Mouse (Mus musculus) cerebellum, adult 9-10 months (tissue): ENCODE data around the gene Nme7.

ENCODE experiments used
- DNase-seq: peaks from one replicate; pipeline ENCODE4 v3.0.0; 2022

Nme7 gene

DNA sequence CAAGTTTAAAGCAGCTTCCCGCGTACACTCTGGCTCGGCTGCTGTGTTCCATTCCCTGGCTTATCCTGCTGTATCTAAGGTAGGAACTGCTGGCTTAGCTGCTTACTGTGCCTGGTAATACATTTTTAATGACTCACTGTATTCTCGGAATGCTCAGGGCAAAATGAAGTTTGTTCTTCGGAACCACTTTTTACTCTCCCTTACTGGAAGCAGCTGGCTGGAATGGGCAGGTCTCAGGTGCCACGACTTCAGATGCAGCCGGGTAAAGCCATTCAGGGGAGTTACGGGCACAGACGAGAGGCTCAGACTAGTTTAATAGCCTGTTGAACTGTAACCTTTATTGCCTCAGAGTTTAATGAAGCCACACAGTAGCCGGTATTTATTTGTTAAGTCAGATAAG, 17.5 kb downstream of the Nme7 start:
- no peak for DNase-seq

DNA sequence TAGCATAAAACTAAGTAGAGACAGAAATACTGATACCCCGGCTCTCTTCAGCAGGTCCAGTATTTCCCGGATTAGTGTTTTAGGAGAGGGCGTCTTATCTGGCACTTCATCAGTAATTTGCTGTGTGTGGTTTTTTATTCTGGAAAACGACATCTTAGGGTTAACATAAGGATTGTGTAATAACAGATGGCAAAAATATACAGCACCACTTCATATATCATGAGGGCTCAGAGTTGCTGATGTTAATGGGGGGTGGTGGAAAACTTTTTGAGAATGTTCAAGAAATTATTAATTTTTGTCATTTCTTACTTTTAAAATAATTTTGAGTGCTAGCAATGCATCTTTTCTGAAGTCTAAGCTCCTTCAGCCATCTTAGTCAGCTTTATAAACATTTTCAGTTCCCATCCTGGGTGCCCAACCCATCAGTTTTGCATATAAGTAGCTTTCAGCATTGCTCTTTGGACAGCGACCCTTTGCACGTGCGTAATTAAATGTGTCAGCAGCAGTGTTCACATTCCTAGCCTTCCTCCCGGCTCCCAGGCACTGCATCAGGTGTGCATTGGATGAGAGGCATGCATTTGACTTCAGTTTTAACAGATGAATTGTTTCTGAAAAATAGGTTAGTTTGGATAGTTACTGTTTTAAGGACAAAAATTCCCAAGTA, 19.2 kb downstream of the Nme7 start:
- DNase-seq = no peak

GRCm38 (mm10) chr1:164324221-164324620, 20.3 kb downstream of the Nme7 start:
- DNase-seq = no peak

DNA sequence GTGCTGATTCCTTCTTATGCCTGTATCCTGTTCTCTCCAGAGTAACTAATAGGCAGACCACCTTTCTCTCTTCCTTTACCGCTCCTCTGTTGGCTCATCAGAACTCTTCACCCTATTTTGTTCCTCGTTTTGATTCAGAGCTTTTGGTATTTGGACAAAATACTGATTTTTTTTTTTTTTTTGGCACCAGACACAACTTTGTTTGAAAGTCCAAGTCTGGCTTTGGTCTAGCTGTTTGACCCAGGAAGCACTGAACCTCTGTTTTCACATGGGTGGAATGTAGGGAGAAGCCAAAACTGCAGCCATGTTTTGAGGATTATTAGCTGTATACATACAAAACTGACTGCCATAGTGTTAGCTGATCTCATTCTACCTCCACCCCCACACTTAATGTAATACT, 21.0 kb downstream of the Nme7 start:
- DNase-seq = no peak

DNA sequence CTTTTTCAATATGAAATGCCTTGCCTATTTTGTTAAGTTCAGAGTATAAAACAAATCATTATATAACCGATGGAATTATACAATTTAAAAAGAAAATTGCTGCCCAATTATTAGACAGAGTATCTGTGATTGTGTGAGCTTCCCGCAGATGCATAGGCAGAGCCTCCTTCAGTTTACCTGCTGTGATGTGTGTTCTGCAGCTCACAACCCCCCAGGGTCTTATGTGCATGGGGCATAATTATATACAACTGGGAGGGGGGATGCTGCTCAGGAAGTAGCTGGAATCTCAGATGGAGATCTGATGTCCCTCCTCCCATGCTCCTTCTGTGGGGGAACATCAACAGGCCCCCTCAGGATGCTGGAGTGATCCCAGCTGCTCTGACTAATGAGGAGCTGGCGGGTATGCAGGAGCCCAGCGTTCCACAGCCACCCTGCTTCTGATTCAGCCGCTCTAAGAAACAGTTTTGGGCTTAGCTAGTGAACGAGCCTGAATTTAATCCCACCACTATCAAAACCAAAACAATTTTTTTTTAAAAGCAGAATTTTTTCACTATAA, 22.8 kb downstream of the Nme7 start:
- DNase-seq = no peak

DNA sequence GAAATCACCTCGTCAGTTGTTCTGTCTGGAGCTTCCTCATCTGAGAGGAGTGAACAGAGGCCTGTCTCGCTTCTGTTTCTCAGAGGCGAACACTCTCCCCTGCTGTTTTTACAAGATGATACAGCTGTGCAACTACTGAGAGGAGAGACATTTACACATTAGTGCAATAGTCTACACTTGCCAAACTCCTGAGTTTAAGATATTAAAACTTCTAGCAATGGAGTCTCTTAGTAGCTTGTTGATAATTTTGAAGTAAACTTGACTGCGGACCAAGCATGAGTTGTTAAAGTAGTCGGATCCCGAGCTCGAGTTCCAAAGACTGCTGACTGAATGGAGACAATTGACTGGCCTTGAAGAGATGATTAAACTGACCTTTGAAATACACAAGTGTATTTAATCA, 23.8 kb downstream of the Nme7 start:
- no peak for DNase-seq

- no peak for DNase-seq
Observed at GRCm38 (mm10) chr1:164332559-164332958, 28.6 kb downstream of the Nme7 start.

DNA sequence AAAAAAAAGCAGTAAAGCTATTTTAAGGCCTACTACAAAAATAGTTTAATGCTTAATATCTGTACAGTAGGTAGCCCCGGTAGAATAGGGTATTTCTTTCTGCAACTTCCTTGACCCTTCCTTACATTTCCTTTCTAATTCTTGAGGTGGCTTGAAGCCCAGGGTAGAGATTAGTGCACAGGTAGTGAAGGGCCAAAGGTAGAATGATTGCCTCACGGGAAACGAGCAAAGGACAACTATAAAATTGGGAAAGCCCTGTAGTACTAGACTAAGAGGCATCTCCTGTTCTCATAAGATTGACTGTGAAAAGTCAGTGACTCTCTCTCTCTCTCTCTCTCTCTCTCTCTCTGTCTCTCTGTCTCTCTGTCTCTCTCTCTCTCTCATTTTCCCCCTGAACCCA, 31.5 kb downstream of the Nme7 start:
- DNase-seq = no peak

GRCm38 (mm10) chr1:164335846-164336245, 31.9 kb downstream of the Nme7 start:
- no peak for DNase-seq

- DNase-seq = no peak
Observed at GRCm38 (mm10) chr1:164342161-164342560, 38.2 kb downstream of the Nme7 start.

DNA sequence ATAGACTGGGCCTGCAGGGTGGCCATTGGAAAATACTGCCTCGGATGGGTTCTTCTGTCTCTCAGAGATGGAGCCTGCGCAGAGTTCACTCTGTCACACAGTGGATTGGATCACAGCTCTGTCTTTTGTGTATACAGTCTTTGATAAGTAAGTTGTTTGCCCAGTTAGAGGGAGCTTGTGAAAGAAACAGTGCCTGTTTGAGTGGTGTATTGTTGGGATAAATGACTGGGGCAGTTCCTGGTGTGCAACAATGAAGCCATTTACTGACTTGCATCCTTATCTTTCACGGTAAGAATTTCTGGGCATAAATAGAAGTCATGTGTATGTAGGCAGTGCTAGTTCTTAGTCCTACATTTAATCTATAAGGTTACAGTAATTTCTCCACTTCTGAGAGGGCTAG, 49.5 kb downstream of the Nme7 start:
- DNase-seq = no peak

DNA sequence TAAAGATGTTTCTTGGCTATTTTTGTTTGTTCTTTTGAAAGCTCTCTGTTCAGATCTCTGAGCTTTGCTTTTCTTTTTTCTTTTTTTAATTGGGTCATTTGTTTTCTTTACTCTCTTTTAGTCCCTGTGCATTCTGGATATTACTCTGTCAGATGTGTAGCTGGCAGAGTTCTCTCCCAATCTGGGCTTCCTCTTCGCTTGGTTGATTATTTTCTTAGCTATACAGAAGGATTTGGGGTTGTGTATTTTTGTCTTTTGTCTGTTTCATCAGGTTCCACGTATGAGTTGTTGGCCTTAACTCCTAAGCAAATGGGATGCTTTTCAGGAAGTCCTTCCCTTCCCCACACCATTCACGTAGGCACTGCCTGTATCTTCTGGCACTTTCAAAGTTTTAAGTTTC, 54.1 kb downstream of the Nme7 start:
- DNase-seq = no peak

GRCm38 (mm10) chr1:164361997-164362396, 58.1 kb downstream of the Nme7 start:
- no peak for DNase-seq

DNA sequence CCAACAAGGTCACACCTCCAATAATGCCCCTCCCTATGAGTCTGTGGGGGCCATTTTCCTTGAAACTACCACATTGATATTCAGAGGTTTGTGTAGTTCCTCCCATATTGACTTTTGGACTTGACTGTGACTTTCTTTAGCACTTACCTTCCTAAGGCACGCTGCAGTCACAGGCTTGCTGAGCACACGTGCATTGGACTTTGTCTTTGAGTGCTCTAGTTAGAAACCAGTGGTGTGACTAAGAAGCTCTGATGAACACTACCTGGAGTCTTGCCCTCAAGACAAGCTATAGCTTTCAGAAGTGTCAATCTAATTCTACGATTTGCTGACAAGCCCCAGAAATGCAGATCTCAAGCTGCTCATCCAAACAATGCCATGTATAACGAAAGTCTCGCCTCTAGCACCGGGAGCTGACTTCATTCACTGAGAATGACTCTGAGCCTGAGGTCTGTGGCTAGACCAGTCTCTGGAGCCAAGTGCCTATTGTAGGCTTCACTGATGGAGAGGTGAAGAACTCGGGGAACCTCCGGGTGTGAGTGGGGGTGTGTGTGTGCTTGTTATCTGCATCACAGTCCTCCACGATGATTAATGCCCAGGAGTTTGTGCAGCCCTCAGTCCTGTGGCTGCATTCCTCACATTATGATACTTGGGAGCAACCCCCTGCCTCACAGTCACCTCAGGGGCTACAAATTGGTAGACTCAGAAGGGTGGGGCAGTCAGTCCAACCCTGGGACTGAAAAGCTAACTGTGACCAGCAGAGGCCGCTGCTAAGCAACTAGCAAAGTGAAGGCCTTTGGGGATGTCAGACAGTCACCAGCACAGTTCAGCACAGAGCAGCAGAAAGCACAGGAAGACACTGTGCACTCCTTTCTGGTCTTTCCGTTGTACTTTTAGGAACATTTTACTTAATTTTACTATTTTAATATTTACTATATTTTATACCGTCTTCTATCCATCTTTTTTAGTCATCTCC, 62.5 kb downstream of the Nme7 start:
- DNase-seq = peak; percentile 71

DNA sequence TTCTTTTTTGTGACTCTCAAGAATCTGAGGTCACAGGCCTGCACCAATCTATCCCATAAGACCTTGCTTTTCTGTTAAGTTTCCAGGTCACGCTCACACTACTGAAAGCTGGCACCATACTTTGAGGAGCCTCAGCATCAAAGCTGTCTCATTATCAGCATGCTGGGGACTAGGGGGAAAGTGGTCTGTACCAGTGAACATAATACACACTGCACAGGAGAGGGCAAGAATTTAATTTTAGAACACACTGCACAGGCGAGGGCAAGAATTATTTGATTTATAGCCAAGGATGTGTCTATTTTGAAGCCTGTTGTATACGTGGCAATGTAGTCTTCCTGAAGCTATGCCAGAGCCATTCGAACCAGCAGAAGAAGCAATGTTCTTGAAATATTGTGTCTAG, 64.2 kb downstream of the Nme7 start:
- DNase-seq = no peak

DNA sequence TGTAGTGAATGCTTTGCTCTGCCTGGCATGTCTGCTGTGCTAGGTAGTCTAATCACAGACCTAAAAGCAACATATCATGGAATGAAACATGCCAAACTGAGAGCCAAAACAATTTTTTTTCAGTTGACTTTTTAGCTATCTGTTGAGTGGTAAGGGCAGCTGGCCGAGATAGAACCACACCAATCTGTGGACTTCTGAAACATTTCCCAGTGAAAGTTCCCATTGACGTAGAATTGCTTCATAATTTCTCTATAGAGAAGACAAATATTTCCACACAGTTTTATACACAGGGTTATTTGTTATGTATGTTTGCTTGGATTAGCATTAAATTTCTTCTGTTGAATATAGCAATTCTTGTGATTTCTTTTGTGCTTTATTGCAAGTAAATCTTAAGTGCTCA, 65.9 kb downstream of the Nme7 start:
- no peak for DNase-seq

- no peak for DNase-seq
Observed at GRCm38 (mm10) chr1:164373029-164373428, 69.1 kb downstream of the Nme7 start.

- DNase-seq = no peak
Observed at GRCm38 (mm10) chr1:164374020-164374419, 70.1 kb downstream of the Nme7 start.

DNA sequence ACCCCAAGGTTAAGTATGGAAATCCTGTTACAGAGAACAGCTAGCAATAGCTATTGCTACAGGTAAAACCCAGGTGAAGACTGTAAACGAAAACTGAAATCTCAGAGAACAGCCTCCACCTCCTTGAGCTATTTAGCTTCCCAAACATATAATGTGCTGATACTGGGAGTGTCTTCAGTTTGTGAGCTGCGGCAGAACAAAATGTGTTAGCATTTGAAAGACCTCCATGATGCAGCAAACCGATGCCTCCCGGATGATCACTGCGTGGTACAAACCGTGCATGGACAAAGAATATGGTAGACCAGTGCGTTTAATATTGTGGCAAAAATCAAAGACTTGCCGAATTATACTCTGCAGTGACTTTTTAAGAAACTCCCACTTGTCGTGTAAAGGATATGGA, 71.7 kb downstream of the Nme7 start:
- DNase-seq = no peak

GRCm38 (mm10) chr1:164376761-164377487, 73.0 kb downstream of the Nme7 start:
- DNase-seq = no peak

GRCm38 (mm10) chr1:164383621-164384020, 79.7 kb downstream of the Nme7 start:
- no peak for DNase-seq

GRCm38 (mm10) chr1:164384354-164384753, 80.4 kb downstream of the Nme7 start:
- DNase-seq = no peak

GRCm38 (mm10) chr1:164384972-164385371, 81.1 kb downstream of the Nme7 start:
- no peak for DNase-seq
